Mouse (Mus musculus) liver, adult 2 months (tissue): ENCODE results near the gene Pex6. TPM values are rescaled to one million over a fixed set of nuclear protein-coding genes. Genes with fewer than 3 reads are reported as not detected.
A peak's percentile ranks its signal among the peaks of the same experiment; 100 is the strongest.

ENCODE experiments used
- DNase-seq: peaks from one replicate; pipeline ENCODE4 v3.0.0-alpha.2; 2011; ENCODE audit warnings: low read depth, low spot score; ENCODE audit errors: extremely low read depth
- H3K27ac ChIP-seq: fragments of 200-500 bp; replicated peaks from 2 replicates; pipeline ENCODE4 v1.5.1; 2012; ENCODE audit warnings: low read depth, mild to moderate bottlenecking, control low read depth, inconsistent platforms, low read length; ENCODE audit not compliant: insufficient read depth
- H3K27me3 ChIP-seq: fragments of 200-500 bp; 2 replicates; pipeline ENCODE4 v1.6.1; 2012; ENCODE audit warnings: mild to moderate bottlenecking, moderate library complexity, low read length, inconsistent platforms; ENCODE audit not compliant: control insufficient read depth, insufficient read depth
- H3K36me3 ChIP-seq: fragments of 200-500 bp; 2 replicates; pipeline ENCODE4 v1.6.1; 2012; ENCODE audit warnings: low read length, inconsistent platforms; ENCODE audit not compliant: control insufficient read depth, insufficient read depth
- H3K4me1 ChIP-seq: fragments of 200-500 bp; 2 replicates; pipeline ENCODE4 v1.6.1; 2011; ENCODE audit warnings: low read length; ENCODE audit not compliant: control insufficient read depth, insufficient read depth
- H3K4me3 ChIP-seq: fragments of 200-500 bp; 2 replicates; pipeline ENCODE4 v1.5.1; 2011; ENCODE audit warnings: low read depth, mild to moderate bottlenecking, control low read depth, low read length, moderate library complexity; ENCODE audit not compliant: insufficient read depth
- H3K79me2 ChIP-seq: fragments of 200-500 bp; 2 replicates; pipeline ENCODE4 v1.6.1; 2012; ENCODE audit warnings: inconsistent platforms, mild to moderate bottlenecking, low read length, moderate library complexity; ENCODE audit not compliant: control insufficient read depth, insufficient read depth
- H3K9ac ChIP-seq: fragments of 200-500 bp; 2 replicates; pipeline ENCODE4 v1.6.1; 2012; ENCODE audit warnings: low read depth, mild to moderate bottlenecking, control low read depth, inconsistent platforms, low read length
- CTCF ChIP-seq: fragments of 200-500 bp; IDR thresholded peaks from 2 replicates; pipeline ENCODE4 v1.5.1; 2011; ENCODE audit warnings: low read depth, low read length, control low read depth
- POLR2A ChIP-seq: fragments of 200-500 bp; IDR thresholded peaks from 2 replicates; pipeline ENCODE4 v1.6.1; 2011; ENCODE audit warnings: low read length, control low read depth; ENCODE audit not compliant: insufficient read depth; ENCODE audit errors: extremely low read depth
- WGBS: fragments of 180-500 bp; shearing (Covaris S2); methylation state at CpG from one replicate; pipeline ENCODE4 v1.1.7; 2018; 5-methylcytosine and 5-hydroxymethylcytosine counted together
- polyA plus RNA-seq: library from polyadenylated mRNA; depleted of rRNA; stranded (reverse); fragments of >200 nt; gene quantifications from 2 replicates; pipeline ENCODE4 v1.2.3, GENCODE M21; 2012; rRNA removed
- total RNA-seq: library from RNA; depleted of rRNA; stranded (reverse); fragments of >200 nt; gene quantifications from 2 replicates; pipeline ENCODE4 v1.2.3, GENCODE M21; 2014; rRNA removed

The Pex6 gene
- total and polyA plus RNA-seq, 2 experiments = 39.5 to 104 TPM

DNA sequence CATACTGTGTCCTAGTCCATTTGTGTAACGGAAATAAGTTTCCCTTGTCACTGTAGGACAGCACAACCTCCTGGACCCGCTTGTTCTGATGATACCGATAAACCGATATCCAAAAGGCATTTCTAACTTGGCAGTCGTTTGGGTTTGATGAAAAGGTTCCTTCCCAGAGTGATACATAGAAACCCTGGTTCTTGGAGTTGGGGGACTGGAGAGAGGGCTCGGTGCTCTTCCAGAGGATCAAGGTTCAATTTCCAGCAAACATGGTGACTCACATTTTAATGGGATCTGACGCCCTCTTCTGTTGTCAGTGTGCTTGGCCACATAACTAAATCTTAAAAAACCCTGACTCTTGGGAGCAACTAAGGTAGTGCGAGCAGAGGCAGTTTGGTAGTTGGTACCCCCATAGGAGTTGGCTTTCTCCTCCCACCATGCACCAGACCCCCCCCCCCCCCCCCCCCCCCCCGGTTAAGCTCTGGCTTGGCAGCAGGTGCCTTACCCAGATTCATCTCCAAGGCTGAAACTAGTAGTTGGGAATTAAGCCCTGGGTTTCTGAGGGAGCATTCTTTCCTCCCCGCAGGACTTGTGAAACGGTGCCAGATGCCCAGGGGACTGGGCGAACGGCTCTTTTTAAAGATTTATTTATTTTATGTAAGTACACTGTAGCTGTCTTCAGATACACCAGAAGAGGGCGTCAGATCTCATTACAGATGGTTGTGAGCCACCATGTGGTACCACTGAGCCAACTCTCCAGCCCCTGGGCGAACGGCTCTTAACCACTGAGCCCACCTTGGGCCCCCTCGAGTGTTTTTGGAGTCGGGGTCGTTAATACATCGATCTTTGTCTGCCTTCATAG lies 62.2 kb downstream of the Pex6 start:
- WGBS = 6% methylated on average over 20 of the region's 20 CpGs
- TF ChIP-seq CTCF = peak; percentile 23
- TF ChIP-seq POLR2A = no peak
- peak overlapping the region; percentile 94 for H3K27ac ChIP-seq
- peaks cover 28% of the 10 kb centered on the region for H3K36me3 ChIP-seq
- H3K79me2 ChIP-seq = peaks cover 3% of the 10 kb centered on the region; the same call in 1 of the 2 replicates
- H3K9ac ChIP-seq = peak overlapping the region; percentile 91
- H3K27me3 ChIP-seq = no peaks in the 10 kb centered on the region
- peak; percentile 76 for DNase-seq
- peaks cover 6% of the 10 kb centered on the region for H3K4me1 ChIP-seq
- peak overlapping the region; percentile 88 for H3K4me3 ChIP-seq

DNA sequence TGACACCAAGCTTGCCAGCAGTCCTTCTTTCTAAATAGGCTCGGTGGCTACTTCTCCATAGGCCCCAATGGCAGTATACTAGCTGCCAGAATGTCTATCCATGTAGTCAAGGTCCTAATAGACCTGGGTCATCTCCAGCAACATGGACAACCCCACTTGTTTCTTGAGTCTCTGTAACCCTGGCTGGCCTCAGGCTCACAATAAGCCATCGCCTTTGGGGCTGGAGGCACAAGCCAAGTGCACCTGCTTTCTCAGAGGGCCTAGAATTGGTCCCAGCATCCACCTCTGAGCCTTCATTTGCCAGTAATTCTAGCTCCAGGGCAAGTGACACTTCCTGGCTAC lies 62.8 kb downstream of the Pex6 start:
- Histone ChIP-seq H3K79me2 (peaks cover 3% of the 10 kb centered on the region; the same call in 1 of the 2 replicates), H3K4me3 (no peak overlapping the region), H3K36me3 (peaks cover 34% of the 10 kb centered on the region), H3K27ac (peak overlapping the region; percentile 94), H3K9ac (peak overlapping the region; percentile 53), H3K27me3 (no peaks in the 10 kb centered on the region), H3K4me1 (peaks cover 6% of the 10 kb centered on the region)
- 26% methylated on average over 2 of the region's 2 CpGs for WGBS
- DNase-seq = peak; percentile 40
- TF ChIP-seq CTCF = no peak
- no peak for TF ChIP-seq POLR2A

DNA sequence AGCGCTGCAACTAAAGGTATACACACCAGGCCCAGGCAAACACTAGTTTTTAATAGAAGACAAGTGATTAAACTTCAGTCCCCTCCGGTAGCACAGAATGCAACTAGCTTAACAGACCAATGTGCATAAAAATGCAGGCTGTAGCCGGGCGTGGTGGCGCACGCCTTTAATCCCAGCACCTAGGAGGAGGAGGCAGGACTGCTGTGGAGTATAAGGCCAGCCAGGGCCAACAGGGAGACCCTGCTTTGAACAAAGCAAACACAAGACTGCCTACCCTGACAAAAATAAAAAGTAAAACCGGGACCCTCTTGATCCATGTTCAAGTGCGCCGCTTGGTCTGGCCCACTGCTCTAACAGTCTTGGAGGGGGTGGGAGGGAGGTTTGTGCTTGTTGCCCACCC lies 63.8 kb downstream of the Pex6 start:
- TF ChIP-seq CTCF (no peak), POLR2A (no peak)
- 97% methylated on average over 9 of the region's 9 CpGs for WGBS

More for the DNA sequence above, 63.8 kb downstream of the Pex6 start:
- Histone ChIP-seq H3K4me1 (peaks cover 6% of the 10 kb centered on the region), H3K9ac (no peak overlapping the region), H3K79me2 (peaks cover 8% of the 10 kb centered on the region; the same call in 1 of the 2 replicates), H3K36me3 (peaks cover 42% of the 10 kb centered on the region), H3K27me3 (no peaks in the 10 kb centered on the region), H3K4me3 (no peak overlapping the region), H3K27ac (no peak overlapping the region)
- no peak for DNase-seq

Other genes with a start within 250 kb of the Pex6 start
- 0.07 and 0.18 TPM in 2 replicates for gene Ttbk1, start 223.8 kb upstream of the Pex6 start, total RNA-seq
- 0.15 and 0.22 TPM in 2 replicates for gene Ttbk1, start 223.8 kb upstream of the Pex6 start, polyA plus RNA-seq
- gene Dnph1, start 214.8 kb upstream of the Pex6 start, total RNA-seq = 6.6 and 9.0 TPM in 2 replicates
- gene Dnph1, start 214.8 kb upstream of the Pex6 start, polyA plus RNA-seq = 13.1 and 13.3 TPM in 2 replicates
- 4.1 and 5.1 TPM in 2 replicates for gene Cul9, start 165.1 kb upstream of the Pex6 start, total RNA-seq
- gene Cul9, start 165.1 kb upstream of the Pex6 start, polyA plus RNA-seq = 5.7 and 10.1 TPM in 2 replicates
- gene Srf, start 155.3 kb upstream of the Pex6 start, total RNA-seq = 3.4 and 5.4 TPM in 2 replicates
- 32.2 and 45.6 TPM in 2 replicates for gene Srf, start 155.3 kb upstream of the Pex6 start, polyA plus RNA-seq
- gene Ptk7, start 82.0 kb upstream of the Pex6 start, total RNA-seq = 0.65 and 0.87 TPM in 2 replicates
- 0.40 and 0.66 TPM in 2 replicates for gene Ptk7, start 82.0 kb upstream of the Pex6 start, polyA plus RNA-seq
- gene Klc4, start 65.4 kb upstream of the Pex6 start, total RNA-seq = 48.1 and 49.0 TPM in 2 replicates
- gene Klc4, start 65.4 kb upstream of the Pex6 start, polyA plus RNA-seq = 46.6 and 55.5 TPM in 2 replicates
- 58.5 and 71.1 TPM in 2 replicates for gene Mrpl2, start 65.2 kb upstream of the Pex6 start, total RNA-seq
- 95.1 and 97.3 TPM in 2 replicates for gene Mrpl2, start 65.2 kb upstream of the Pex6 start, polyA plus RNA-seq
- gene Cul7, start 61.1 kb upstream of the Pex6 start, total RNA-seq = 5.0 and 5.4 TPM in 2 replicates
- 5.6 and 7.1 TPM in 2 replicates for gene Cul7, start 61.1 kb upstream of the Pex6 start, polyA plus RNA-seq
- gene Rrp36, start 37.1 kb upstream of the Pex6 start, total RNA-seq = 20.3 TPM in 2 replicates
- 31.6 and 33.5 TPM in 2 replicates for gene Rrp36, start 37.1 kb upstream of the Pex6 start, polyA plus RNA-seq
- 52.4 and 60.4 TPM in 2 replicates for gene Mea1, start 32.7 kb upstream of the Pex6 start, total RNA-seq
- 55.2 and 65.9 TPM in 2 replicates for gene Mea1, start 32.7 kb upstream of the Pex6 start, polyA plus RNA-seq
- 23.9 and 44.0 TPM in 2 replicates for gene Klhdc3, start 30.5 kb upstream of the Pex6 start, total RNA-seq
- gene Klhdc3, start 30.5 kb upstream of the Pex6 start, polyA plus RNA-seq = 68.8 and 74.6 TPM in 2 replicates
- gene Ppp2r5d, start 6.4 kb upstream of the Pex6 start, total RNA-seq = 13.6 and 14.8 TPM in 2 replicates
- gene Ppp2r5d, start 6.4 kb upstream of the Pex6 start, polyA plus RNA-seq = 22.8 and 24.0 TPM in 2 replicates
- 3,482 and 4,252 TPM in 2 replicates for gene Gnmt, start 17.7 kb downstream of the Pex6 start, total RNA-seq
- gene Gnmt, start 17.7 kb downstream of the Pex6 start, polyA plus RNA-seq = 4,950 and 5,107 TPM in 2 replicates
- 28.5 and 28.6 TPM in 2 replicates for gene Cnpy3, start 40.8 kb downstream of the Pex6 start, total RNA-seq
- gene Cnpy3, start 40.8 kb downstream of the Pex6 start, polyA plus RNA-seq = 38.3 and 40.7 TPM in 2 replicates
- gene Ptcra, start 52.2 kb downstream of the Pex6 start, total RNA-seq = not detected in 2 replicates
- 0.06 TPM in 1 of 2 replicates, not detected in the other for gene Ptcra, start 52.2 kb downstream of the Pex6 start, polyA plus RNA-seq
- gene 2310039H08Rik, start 61.2 kb downstream of the Pex6 start, total RNA-seq = 97.6 and 124 TPM in 2 replicates
- gene 2310039H08Rik, start 61.2 kb downstream of the Pex6 start, polyA plus RNA-seq = 167 and 185 TPM in 2 replicates
- 41.2 and 43.6 TPM in 2 replicates for gene Rpl7l1, start 71.2 kb downstream of the Pex6 start, total RNA-seq
- gene Rpl7l1, start 71.2 kb downstream of the Pex6 start, polyA plus RNA-seq = 21.6 and 24.6 TPM in 2 replicates
- 7.9 and 13.5 TPM in 2 replicates for gene Bicral, start 147.0 kb downstream of the Pex6 start, total RNA-seq
- gene Bicral, start 147.0 kb downstream of the Pex6 start, polyA plus RNA-seq = 3.2 and 3.9 TPM in 2 replicates
- gene Tbcc, start 179.2 kb downstream of the Pex6 start, total RNA-seq = 8.5 and 10.0 TPM in 2 replicates
- gene Tbcc, start 179.2 kb downstream of the Pex6 start, polyA plus RNA-seq = 16.0 and 17.0 TPM in 2 replicates
- gene Prph2, start 199.0 kb downstream of the Pex6 start, total RNA-seq = not detected in 2 replicates
- gene Prph2, start 199.0 kb downstream of the Pex6 start, polyA plus RNA-seq = 0.02 TPM in 1 of 2 replicates, not detected in the other